Mouse (Mus musculus): Measurements from ENCODE around the gene Trappc5. TPM values are rescaled to one million over a fixed set of nuclear protein-coding genes. Genes with fewer than 3 reads are reported as not detected.
A peak's percentile ranks its signal among the peaks of the same experiment; 100 is the strongest.

Trappc5 gene
- total RNA-seq, 2 experiments from 2014 or later, result 27.9 to 28.5 TPM

DNA sequence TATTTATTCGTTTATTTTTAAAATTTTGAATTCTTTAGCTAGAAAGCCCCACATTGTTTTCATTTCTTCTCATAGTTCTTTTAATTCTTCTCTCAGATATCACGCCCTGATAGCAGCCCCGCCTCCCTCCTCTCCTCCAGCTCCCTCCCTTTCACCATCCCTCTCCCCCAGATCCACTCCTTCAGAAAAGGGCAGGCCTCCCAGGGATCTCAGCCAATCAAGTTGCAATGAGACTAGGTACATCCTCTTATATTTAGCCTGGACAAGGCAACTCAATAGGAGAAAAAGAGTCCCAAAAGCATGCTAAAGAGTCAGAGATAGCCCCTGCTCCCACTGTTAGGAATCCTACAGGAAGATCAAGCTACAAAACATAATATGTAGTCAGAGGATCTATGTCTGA is 1.4 kb upstream of the Trappc5 start:
- DNase-seq (ENCODE audit: low spot score in 2 of 2), result no peak

DNA sequence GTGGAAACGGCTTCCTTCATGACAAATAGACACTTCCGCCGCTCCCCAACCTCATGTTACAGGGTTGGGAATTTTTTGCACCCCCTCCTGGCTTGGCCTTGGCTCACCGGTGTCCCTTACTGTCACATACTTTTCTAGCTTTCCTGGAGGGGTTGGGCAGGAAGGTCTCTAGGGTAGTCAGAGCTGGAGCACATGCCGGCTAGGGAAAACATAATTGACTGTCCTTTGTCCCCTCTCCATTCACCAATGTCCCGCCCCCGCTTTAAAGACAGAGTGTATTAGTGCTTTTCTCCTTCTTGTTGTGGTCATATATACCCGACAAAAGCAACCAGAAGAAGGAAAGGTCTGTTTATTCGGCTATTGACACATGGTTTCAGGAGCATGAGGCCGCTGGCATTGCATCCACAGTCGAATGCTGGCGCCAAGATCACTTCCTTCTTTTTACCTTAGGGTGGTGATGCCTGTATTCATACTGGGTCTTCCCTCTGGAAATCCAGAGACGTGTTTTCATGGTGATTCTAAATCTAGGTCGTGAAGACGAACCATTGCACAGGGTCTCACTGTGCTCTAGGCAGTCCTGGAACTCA is 987 bp downstream of the Trappc5 start:
- DNase-seq (ENCODE audit: low spot score in 2 of 2), result no peak

DNA sequence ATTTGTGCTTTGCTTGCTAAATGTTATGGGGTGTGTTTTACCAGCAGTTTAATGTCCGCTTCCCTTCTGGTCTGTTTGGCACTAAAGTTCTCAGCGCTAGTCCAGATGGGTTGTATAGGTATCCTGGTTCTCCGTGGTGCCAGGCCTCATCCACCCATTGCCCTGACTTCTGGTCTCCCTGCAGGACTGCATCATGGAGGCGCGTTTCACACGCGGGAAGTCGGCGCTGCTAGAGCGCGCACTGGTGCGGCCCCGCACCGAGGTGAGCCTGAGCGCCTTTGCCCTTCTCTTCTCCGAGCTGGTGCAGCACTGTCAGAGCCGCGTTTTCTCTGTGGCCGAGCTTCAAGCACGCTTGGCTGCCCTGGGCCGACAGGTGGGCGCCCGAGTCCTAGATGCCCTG is 2.7 kb downstream of the Trappc5 start:
- DNase-seq (ENCODE audit: low spot score in 2 of 2), result no peak

DNA sequence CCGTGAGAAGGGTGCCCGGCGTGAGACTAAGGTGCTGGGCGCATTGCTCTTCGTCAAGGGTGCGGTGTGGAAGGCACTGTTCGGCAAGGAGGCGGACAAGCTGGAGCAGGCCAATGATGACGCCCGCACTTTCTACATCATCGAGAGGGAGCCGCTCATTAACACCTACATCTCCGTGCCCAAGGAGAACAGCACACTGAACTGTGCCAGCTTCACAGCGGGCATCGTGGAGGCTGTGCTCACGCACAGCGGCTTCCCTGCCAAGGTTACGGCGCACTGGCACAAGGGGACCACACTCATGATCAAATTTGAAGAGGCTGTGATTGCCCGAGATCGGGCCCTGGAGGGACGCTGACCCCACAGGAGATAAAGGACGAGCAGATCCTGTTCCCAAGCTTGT is 3.1 kb downstream of the Trappc5 start:
- DNase-seq (ENCODE audit: low spot score in 2 of 2), result no peak

GRCm38 (mm10) chr8:3679656-3680055 is 3.6 kb downstream of the Trappc5 start:
- no peak for DNase-seq (ENCODE audit: low spot score in 2 of 2)

DNA sequence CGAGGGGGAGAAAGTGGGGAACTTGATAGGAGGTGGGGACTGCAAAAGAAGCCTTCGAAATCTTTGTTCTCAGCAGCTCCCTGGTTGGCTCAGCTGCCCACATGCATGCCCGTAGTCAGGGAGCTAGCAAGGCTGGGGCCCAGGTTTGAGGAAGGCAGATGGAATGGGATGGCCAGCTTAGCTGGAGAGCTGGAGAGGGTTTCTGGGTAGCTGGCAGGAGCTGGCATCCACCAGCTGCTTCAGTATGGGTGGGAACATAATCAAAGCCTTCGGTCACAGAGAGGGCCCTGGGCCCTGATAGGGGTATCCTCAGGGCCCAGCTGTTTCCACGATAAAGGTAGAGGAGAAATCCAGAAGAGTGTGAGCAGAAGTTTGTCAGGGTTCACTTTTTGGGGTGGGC is 6.3 kb downstream of the Trappc5 start:
- DNase-seq (ENCODE audit: low spot score in 2 of 2), result no peak

DNA sequence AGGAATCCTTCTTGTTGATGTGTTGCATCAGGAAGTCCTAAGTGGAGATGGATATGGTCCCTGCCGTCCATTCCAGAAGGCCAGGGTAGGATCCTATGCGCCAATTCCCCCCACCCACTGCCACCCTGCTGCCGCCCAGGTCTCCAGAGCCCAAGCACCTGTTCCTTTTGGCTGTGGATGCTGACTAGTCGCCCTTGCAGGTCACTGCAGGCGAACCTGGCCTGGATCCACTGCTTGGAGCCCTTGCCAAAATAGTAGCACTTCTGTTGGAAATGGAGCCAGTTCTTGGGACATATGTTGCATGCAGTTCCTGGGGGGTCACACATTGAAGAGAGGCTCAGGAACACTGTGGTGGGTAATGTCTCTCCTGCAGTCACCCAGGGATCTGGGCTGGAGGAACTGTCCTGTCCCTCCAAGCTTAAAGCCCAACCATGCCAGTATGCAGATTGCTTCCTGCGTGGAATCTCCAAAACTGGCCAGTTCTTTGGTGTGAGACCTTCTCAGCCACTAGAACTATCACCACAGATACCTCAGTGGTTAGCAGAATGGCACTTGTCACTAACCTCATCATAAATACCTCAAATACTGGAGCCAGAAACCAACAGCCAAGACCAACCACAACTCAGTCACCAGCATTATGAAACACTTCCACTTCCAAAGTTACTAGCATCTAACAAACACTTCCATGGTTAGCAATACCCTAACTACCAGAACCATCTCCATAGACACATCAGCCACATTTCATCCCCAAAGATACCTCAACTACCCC is 7.5 kb downstream of the Trappc5 start:
- no peak for DNase-seq (ENCODE audit: low spot score in 2 of 2)

- no peak for DNase-seq (ENCODE audit: low spot score in 2 of 2)
Observed at GRCm38 (mm10) chr8:3684530-3684929, 8.4 kb downstream of the Trappc5 start.

DNA sequence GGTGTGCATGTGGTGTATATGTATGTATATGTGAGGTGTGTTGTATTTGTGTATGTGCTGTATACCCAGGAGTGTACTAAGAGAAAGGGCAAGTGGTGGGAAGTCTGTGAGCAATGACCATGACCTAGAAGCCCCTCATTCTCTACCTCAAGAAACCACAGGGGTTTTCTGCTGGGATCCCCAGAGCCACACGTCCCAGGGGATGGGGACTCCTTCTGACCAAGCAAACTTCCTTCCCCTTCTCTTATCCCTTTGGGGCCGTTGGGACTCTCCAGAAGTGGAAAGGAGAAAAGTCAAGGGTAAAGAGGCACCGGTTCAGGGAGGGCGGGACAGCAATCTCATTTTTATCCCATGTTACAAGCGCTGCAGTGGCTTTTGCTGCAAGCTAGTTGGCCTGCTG is 9.3 kb downstream of the Trappc5 start:
- no peak for DNase-seq (ENCODE audit: low spot score in 2 of 2)

DNA sequence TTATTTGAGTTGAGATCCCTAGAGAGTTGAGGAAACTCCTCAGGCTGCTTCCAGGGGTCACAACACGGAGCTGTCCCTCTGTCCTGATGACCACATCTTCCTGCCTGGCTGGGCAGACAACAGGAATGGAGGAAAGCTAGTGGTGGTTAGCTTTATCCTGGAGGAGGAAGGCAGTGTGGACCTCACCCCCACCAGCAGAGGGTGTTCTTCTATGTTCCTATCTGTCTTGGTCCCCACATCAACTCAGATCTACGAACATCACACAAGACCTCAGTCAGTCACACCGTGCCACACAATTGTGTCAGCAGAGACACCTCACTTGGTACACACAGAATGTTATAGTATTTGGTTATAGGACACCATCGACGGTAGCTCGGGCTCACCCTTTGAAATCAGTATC is 11.4 kb downstream of the Trappc5 start:
- no peak for DNase-seq (ENCODE audit: low spot score in 2 of 2)

DNA sequence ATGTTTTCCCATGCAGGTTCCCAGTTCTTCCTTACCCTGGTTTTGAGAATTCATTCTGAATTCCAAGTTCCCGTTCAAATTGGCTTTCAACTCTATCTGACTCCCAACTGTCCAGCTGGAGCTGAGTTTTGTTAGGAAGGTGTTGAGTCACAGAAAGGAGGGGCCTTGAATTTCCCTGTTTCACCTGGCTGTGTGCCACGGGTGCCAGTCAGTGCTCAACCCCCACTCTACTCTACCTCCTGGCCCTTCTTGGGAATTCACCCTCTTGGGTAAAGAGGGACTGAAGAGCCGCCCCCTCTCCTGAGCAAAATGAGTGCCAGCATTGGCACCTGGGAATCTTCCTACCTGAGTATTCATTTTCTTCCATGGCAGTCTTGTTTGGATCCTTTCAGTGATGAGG is 14.7 kb downstream of the Trappc5 start:
- DNase-seq (ENCODE audit: low spot score in 2 of 2), result no peak

GRCm38 (mm10) chr8:3694121-3694520 is 18.0 kb downstream of the Trappc5 start, which contains the start of gene Fcer2a:
TSS of gene Fcer2a (minus strand) at chr8:3694175.
- no peak for DNase-seq (ENCODE audit: low spot score in 2 of 2)

DNA sequence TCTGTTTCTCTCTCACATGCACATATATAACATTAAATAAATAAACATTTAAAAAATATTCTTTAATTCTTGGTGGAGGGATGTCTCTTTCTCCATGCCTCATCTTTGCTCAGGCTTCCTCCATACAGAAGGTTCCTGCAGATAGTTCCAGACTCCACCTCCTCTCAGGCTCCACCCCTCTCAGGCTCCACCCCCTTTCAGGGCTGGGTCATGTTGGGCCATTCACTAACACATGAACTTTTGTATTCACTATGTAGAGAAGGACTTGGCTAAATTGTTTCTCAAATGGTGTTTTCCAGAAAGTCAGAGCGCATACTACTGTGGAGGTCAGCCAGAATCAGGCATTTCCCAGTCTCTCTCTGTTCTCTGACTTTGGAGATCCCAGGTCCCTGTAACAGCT is 25.4 kb downstream of the Trappc5 start:
- DNase-seq (ENCODE audit: low spot score in 2 of 2), result no peak

DNA sequence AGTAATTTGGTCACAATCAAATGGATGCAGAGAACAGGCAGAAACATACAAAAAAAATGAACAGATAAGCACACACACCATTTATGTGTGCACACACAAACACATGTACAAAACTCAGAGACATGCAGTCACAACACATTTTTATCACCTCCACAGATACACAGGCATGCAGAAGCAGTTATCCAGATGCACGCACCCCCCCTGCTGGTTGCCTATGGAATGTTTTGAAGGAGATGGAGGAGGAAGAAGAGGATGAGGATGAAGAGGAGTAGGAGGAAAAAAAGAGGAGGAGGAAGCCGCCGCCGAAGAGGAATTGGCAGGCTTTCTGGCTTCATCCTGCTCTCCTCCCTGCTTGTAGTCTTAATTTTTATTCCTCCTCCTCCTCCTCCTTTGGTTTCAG is 29.6 kb downstream of the Trappc5 start:
- DNase-seq (ENCODE audit: low spot score in 2 of 2), result no peak

DNA sequence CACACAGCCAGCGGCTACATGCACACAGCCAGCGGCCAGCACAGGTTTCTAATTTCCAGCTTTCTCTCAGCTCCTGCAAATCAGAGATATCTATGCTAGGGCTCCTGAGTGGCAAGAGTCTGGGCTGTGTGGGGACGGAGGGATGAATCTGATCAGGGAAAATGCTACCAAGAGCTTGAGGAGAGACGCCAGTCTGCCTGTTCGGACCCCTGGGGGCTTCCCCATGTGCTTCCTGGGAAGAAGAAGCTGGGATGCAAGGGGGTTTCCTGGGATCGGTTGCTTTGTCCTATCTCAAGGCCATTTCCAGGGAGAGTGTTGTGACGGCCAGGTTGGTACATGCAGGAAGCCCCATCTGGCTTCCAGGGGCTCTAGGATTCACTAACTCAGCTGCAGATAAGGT is 31.5 kb downstream of the Trappc5 start:
- DNase-seq (ENCODE audit: low spot score in 2 of 2), result no peak

DNA sequence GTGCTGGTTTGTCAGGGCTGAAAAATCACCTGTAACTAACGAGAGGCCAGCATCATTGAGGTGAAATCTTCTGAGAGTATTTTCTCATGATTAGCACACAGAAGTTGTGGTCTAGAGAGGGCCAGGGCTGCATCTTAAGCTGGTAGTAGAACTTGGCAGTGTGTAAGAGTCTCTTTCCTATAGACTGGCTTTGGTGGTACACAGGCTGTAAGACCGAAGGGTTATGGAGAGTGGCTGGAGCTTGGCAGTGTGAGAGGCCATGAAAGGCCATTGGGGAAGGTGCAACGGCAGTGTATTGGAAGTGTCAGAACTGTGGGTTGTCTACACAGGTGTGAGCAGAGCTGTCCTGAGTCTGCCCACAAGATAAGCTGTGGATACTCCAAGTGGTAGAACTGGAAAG is 34.2 kb downstream of the Trappc5 start:
- no peak for DNase-seq (ENCODE audit: low spot score in 2 of 2)

- DNase-seq (ENCODE audit: low spot score in 2 of 2), result no peak
Observed at GRCm38 (mm10) chr8:3711646-3712045, 35.5 kb downstream of the Trappc5 start.

- no peak for DNase-seq (ENCODE audit: low spot score in 2 of 2)
Observed at GRCm38 (mm10) chr8:3717321-3717954, 41.3 kb downstream of the Trappc5 start.

GRCm38 (mm10) chr8:3718559-3718958 is 42.5 kb downstream of the Trappc5 start:
- DNase-seq (ENCODE audit: low spot score in 2 of 2), result peak; percentile 21 to 37

GRCm38 (mm10) chr8:3720551-3720950 is 44.5 kb downstream of the Trappc5 start, which contains the start of gene Clec4g:
TSS of gene Clec4g (minus strand) at chr8:3720651.
- DNase-seq (ENCODE audit: low spot score in 2 of 2), result no peak

DNA sequence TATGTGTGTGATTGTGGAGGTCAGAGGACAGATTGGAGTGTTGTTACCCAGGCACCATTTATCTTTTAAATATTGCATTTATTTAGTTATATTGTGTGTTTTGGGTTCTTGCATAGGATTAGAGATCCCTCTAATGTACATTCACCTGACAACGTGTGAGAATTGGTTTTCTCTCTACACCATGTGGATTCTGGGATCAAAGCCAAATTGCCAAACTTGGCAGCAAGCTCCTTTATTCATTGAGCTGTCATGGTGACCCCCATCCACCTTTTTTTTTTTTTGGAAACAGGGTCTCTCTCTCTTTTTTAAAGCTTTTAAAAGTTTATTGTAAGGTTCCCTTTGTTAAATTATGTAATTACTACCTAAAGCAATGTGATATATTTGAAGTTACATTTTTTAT is 44.9 kb downstream of the Trappc5 start:
- no peak for DNase-seq (ENCODE audit: low spot score in 2 of 2)

Measured in layer of hippocampus, postnatal 14 days (tissue).